Mouse (Mus musculus) megakaryocyte, embryonic 14.5 days (primary cell): ENCODE measurements around the gene Arhgap24. TPM values are rescaled to one million over a fixed set of nuclear protein-coding genes. Genes with fewer than 3 reads are reported as not detected.

Experiments used
- H3K27me3 ChIP-seq: replicated peaks from 2 replicates; pipeline ENCODE3; 2012; ENCODE audit warnings: inconsistent platforms
- H3K36me3 ChIP-seq: replicated peaks from 2 replicates; pipeline ENCODE3; 2012; ENCODE audit warnings: low read length, inconsistent platforms, mixed read lengths
- H3K4me1 ChIP-seq: 2 replicates; pipeline ENCODE4 v1.6.1; 2012; ENCODE audit warnings: inconsistent platforms
- H3K4me3 ChIP-seq: replicated peaks from 2 replicates; pipeline ENCODE3; 2012; ENCODE audit warnings: moderate library complexity, mild to moderate bottlenecking, inconsistent platforms
- H3K9me3 ChIP-seq: 2 replicates; pipeline ENCODE4 v1.6.1; 2012; ENCODE audit warnings: inconsistent platforms
- FLI1 ChIP-seq: IDR thresholded peaks from 2 replicates; pipeline ENCODE4 v1.6.1; 2012; ENCODE audit warnings: low read length, inconsistent platforms, mixed read lengths
- GATA1 ChIP-seq: IDR thresholded peaks from 3 replicates; pipeline ENCODE4 v1.6.1; 2012; ENCODE audit warnings: mixed read lengths, low read length, inconsistent platforms, borderline replicate concordance
- polyA plus RNA-seq: library from polyadenylated mRNA; stranded (reverse); fragments of >175 nt; gene quantifications from 2 replicates; pipeline ENCODE4 v1.2.3, GENCODE M21; 2012; ENCODE audit warnings: low replicate concordance; ENCODE audit not compliant: insufficient read depth

Arhgap24 gene
- polyA plus RNA-seq, 1 experiment = 1.4 TPM

DNA sequence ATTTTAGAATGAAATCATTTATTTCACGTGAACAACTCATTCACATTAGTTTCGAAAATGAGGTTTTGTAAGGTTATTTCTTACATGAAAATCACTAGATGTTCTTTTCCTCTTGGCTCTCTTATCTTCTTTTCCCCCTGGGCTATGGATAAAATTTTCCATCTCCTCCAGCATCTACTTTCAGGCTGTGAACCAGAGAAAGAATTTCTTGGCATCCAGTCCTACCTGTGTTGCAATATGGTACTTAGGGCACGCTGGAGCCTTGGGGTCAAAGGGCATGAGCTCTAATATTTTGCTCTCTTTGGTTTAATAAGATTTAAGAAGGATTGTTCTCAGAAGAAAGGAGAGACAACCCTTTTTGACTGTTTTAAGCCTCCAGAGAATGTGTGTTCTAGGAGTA, 132.4 kb downstream of the Arhgap24 start:
- H3K27me3 ChIP-seq = no peaks in the 10 kb centered on the region
- TF ChIP-seq GATA1 (no peak), FLI1 (no peak)
- H3K9me3 ChIP-seq = peaks cover 6% of the 10 kb centered on the region; the same call in 1 of the 2 replicates
- H3K4me1 ChIP-seq = no peaks in the 10 kb centered on the region
- no peak overlapping the region for H3K4me3 ChIP-seq
- no peaks in the 10 kb centered on the region for H3K36me3 ChIP-seq

DNA sequence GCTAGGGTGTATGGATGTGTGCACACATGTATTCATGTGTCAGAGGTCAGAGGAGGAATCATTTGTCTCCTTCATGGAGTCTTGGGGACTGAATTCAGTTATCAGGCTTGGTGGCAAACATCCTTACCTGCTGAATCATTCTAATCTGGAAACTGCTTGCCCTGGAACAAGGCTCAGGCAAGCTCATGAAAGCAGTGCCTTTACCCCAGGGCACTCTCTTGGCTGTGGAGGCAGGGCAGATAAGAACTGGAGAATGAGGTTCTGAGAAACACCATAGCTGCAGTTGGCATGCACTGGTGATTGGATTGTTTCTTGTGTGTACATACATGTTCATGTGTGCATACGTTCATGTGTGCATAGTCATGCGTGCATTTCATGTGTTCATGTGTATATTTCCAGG, 132.9 kb downstream of the Arhgap24 start:
- Histone ChIP-seq H3K36me3 (no peaks in the 10 kb centered on the region), H3K4me3 (peak overlapping the region; percentile 24), H3K27me3 (no peaks in the 10 kb centered on the region), H3K4me1 (no peaks in the 10 kb centered on the region), H3K9me3 (peaks cover 3% of the 10 kb centered on the region; the same call in 1 of the 2 replicates)
- no peak for TF ChIP-seq FLI1
- no peak for TF ChIP-seq GATA1

DNA sequence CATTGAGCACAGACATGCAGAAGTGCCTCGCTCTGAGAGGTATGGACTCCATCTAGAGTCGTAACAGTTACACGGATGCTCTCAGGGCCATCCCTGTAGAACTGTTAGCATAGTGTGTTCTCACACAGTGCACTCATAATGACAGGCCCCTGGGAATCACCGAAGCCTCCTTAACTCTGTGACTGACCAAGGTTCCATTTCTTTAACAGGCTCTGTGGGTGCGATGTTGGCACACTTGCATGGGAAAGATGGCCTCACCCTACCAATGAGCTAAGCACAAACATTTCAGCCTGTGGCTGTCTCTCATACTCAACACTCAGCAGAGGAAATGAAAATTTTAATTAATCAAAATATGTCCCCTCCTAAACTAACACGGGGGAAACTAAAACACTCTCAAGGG, 134.1 kb downstream of the Arhgap24 start:
- no peaks in the 10 kb centered on the region for H3K27me3 ChIP-seq
- H3K4me3 ChIP-seq = no peak overlapping the region
- peaks cover 3% of the 10 kb centered on the region; the same call in 1 of the 2 replicates for H3K9me3 ChIP-seq
- TF ChIP-seq GATA1 = no peak
- no peak for TF ChIP-seq FLI1
- no peaks in the 10 kb centered on the region for H3K36me3 ChIP-seq
- no peaks in the 10 kb centered on the region for H3K4me1 ChIP-seq

- Histone ChIP-seq H3K4me1 (no peaks in the 10 kb centered on the region), H3K9me3 (peaks cover 6% of the 10 kb centered on the region), H3K27me3 (no peaks in the 10 kb centered on the region), H3K4me3 (no peak overlapping the region), H3K36me3 (no peaks in the 10 kb centered on the region)
- TF ChIP-seq FLI1 (no peak), GATA1 (no peak)
These were observed 139.8 kb downstream of the Arhgap24 start for GRCm38 (mm10) chr5:102621036-102621435.

- TF ChIP-seq FLI1 = no peak
- TF ChIP-seq GATA1 = no peak
- H3K9me3 ChIP-seq = peaks cover 20% of the 10 kb centered on the region
- H3K36me3 ChIP-seq = no peaks in the 10 kb centered on the region
- no peaks in the 10 kb centered on the region for H3K4me1 ChIP-seq
- H3K4me3 ChIP-seq = no peak overlapping the region
- no peaks in the 10 kb centered on the region for H3K27me3 ChIP-seq
These were observed 142.7 kb downstream of the Arhgap24 start for GRCm38 (mm10) chr5:102623807-102624435.

DNA sequence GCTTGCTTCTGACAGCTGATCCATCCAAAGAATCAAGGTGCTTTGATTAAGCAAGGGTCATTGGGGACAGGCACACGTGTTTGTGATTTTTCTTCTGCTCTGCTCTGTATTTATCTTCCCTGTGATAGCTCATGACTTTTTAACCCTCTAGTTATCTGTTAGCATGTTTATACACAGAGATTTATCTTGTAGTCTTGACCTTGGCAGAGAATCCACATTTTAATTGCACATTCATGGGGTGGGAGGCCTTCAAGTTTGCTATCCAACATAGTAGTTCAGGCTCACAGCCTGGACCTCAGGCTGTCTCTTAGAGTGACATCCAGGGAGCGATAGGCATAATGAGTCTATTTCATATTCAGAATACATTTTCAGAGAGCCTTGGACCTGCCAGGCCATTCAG, 145.5 kb downstream of the Arhgap24 start:
- H3K36me3 ChIP-seq = no peaks in the 10 kb centered on the region
- no peaks in the 10 kb centered on the region for H3K27me3 ChIP-seq
- no peak overlapping the region for H3K4me3 ChIP-seq
- TF ChIP-seq GATA1 (no peak), FLI1 (no peak)
- H3K4me1 ChIP-seq = no peaks in the 10 kb centered on the region
- H3K9me3 ChIP-seq = peaks cover 26% of the 10 kb centered on the region

GRCm38 (mm10) chr5:102629362-102629771, 148.2 kb downstream of the Arhgap24 start:
- no peak overlapping the region for H3K4me3 ChIP-seq
- peaks cover 26% of the 10 kb centered on the region for H3K9me3 ChIP-seq
- no peaks in the 10 kb centered on the region for H3K36me3 ChIP-seq
- TF ChIP-seq GATA1 = no peak
- TF ChIP-seq FLI1 = no peak
- no peaks in the 10 kb centered on the region for H3K27me3 ChIP-seq
- H3K4me1 ChIP-seq = no peaks in the 10 kb centered on the region

DNA sequence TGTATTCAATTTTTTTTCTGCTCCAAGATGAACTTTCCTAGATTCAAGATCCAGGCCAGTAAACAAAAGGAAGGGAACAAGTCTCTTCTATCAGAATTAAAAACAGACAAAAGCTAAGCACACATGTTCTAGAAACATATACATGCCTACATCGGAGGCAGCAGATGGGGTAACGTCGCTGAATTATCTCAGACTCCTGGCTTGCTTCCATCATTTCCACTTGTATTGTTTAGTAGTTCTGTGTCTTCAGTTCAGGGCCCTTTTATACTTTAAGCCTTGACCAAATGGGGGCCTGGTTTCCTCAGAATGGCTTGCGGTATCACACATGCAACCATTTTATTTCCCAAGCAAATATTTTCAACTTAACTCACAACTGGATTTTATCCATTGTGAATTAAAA, 154.4 kb downstream of the Arhgap24 start:
- no peaks in the 10 kb centered on the region for H3K4me1 ChIP-seq
- no peaks in the 10 kb centered on the region for H3K36me3 ChIP-seq
- peaks cover 12% of the 10 kb centered on the region; the same call in 1 of the 2 replicates for H3K9me3 ChIP-seq
- TF ChIP-seq FLI1 (no peak), GATA1 (no peak)
- H3K27me3 ChIP-seq = no peaks in the 10 kb centered on the region
- no peak overlapping the region for H3K4me3 ChIP-seq

DNA sequence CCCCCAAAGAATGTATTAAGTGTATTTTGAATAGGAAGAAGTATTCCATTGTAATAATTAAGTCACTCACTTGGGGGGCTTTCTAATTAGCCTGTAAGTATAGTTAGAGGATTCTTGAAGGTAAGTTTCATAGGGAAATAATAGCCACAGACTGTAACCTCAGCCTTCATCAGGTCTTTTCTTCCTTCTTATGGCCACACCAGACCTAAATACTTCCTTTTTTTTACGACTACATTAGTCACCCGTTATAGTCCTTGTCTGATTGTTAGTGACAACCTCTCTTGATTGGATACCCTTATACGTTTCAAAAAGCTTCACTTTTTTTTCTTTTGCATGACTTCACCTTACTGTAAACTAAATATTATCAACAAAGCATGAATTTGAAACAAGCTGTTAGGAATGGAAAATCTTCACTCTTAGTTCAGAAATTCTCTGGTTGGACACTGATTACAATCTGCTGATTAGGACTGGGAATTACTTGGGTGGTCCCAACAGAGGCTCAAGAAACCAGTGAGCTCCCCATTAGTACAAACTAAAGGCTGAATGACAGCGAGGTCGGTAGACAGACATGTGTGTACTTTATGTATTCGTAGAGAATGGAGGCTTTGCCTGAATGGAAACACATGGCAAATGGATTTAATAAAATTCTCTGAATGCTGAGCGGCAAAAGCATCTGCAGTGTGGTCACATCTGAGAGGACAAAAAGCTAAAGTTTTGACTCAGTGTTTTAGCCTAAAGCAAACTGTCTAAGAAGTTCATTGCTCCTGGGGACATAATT, 158.8 kb downstream of the Arhgap24 start:
- H3K27me3 ChIP-seq = no peaks in the 10 kb centered on the region
- no peak for TF ChIP-seq FLI1
- TF ChIP-seq GATA1 = no peak
- H3K4me3 ChIP-seq = no peak overlapping the region
- peaks cover 9% of the 10 kb centered on the region; the same call in 1 of the 2 replicates for H3K9me3 ChIP-seq
- H3K36me3 ChIP-seq = no peaks in the 10 kb centered on the region
- no peaks in the 10 kb centered on the region for H3K4me1 ChIP-seq

GRCm38 (mm10) chr5:102643364-102643763, 162.2 kb downstream of the Arhgap24 start:
- no peak for TF ChIP-seq GATA1
- H3K4me1 ChIP-seq = no peaks in the 10 kb centered on the region
- H3K27me3 ChIP-seq = no peaks in the 10 kb centered on the region
- no peaks in the 10 kb centered on the region for H3K36me3 ChIP-seq
- H3K9me3 ChIP-seq = peaks cover 3% of the 10 kb centered on the region; the same call in 1 of the 2 replicates
- H3K4me3 ChIP-seq = no peak overlapping the region
